Mouse (Mus musculus): ENCODE results near the gene Shank3.

Shank3 gene

DNA sequence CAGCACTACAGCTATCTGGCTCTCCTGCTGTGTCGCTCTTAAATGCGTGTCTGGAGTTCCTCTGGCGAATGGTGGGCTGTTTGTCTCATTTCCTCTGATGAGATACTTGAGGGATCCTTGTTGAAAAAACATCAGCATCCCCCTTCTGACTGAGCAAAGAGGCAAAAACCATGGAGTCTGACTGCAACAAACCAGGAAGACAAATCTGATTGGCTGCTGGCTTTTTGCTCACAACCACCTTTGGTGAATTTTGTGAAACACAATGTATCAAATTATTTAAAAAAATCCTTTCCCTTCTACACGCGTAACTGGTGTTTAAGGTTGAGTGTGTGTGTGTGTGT is 23.0 kb upstream of the Shank3 start:
- no peak for DNase-seq (ENCODE audit: extremely low spot score, low read depth, low spot score)

GRCm38 (mm10) chr15:89477091-89477491 is 22.3 kb upstream of the Shank3 start, which contains the start of gene Arsa:
TSS of gene Arsa (minus strand) at chr15:89477425.
- DNase-seq (ENCODE audit: extremely low spot score, low read depth, low spot score): no peak

GRCm38 (mm10) chr15:89477806-89478205 is 21.6 kb upstream of the Shank3 start:
- no peak for DNase-seq (ENCODE audit: extremely low spot score, low read depth, low spot score)

GRCm38 (mm10) chr15:89478622-89479021 is 20.8 kb upstream of the Shank3 start:
- DNase-seq (ENCODE audit: extremely low spot score, low read depth, low spot score): no peak

GRCm38 (mm10) chr15:89480584-89480983 is 18.8 kb upstream of the Shank3 start:
- no peak for DNase-seq (ENCODE audit: extremely low spot score, low read depth, low spot score)

GRCm38 (mm10) chr15:89488182-89488581 is 11.2 kb upstream of the Shank3 start:
- no peak for DNase-seq (ENCODE audit: extremely low spot score, low read depth, low spot score)

DNA sequence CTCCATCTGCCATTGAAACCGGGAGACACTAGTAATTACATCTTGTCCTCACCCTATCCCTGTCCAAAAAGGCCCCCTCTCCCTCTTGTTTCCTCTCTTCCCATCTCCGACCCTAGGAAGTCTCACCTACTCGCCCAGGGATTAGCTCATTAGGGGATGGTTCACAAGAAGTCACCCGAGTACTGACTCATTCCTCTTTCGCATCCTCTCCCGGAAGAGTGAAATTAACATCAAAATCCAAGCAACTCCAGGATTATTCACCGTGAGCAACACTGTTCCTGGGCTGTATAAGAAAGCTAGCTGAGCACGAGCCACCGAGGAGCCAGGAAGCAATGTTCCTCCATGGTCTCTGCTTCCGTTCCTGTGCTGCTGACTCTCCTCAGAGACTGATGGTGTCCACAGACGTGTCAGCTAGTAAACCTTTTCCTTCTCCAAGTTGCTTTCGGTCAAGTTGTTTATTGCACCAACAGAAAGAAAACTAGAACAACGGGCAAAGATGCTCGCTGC is 10.8 kb upstream of the Shank3 start:
- DNase-seq (ENCODE audit: extremely low spot score, low read depth, low spot score): no peak

GRCm38 (mm10) chr15:89494970-89495369 is 4.5 kb upstream of the Shank3 start:
- no peak for DNase-seq (ENCODE audit: extremely low spot score, low read depth, low spot score)

DNA sequence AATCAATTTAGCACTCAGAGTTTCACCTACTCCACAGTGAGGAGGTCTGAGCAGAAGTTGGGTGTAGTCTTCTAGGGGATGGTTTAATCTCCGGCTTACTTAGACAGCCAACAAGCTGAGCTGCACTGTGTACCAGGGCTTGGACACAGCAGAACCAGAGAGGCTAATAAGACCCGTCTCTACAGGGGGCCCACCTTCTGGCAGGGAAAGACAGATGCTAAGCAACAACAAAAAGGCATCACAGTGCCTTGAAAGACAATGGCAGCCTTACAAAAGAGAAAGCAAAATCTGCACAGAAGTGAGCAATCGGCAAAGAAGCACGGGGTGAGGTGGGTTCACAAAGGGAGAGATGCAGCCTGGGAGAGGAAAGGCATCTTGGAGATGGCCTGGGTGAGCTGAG is 3.3 kb upstream of the Shank3 start:
- no peak for DNase-seq (ENCODE audit: extremely low spot score, low read depth, low spot score)

GRCm38 (mm10) chr15:89496841-89497240 is 2.6 kb upstream of the Shank3 start:
- no peak for DNase-seq (ENCODE audit: extremely low spot score, low read depth, low spot score)

DNA sequence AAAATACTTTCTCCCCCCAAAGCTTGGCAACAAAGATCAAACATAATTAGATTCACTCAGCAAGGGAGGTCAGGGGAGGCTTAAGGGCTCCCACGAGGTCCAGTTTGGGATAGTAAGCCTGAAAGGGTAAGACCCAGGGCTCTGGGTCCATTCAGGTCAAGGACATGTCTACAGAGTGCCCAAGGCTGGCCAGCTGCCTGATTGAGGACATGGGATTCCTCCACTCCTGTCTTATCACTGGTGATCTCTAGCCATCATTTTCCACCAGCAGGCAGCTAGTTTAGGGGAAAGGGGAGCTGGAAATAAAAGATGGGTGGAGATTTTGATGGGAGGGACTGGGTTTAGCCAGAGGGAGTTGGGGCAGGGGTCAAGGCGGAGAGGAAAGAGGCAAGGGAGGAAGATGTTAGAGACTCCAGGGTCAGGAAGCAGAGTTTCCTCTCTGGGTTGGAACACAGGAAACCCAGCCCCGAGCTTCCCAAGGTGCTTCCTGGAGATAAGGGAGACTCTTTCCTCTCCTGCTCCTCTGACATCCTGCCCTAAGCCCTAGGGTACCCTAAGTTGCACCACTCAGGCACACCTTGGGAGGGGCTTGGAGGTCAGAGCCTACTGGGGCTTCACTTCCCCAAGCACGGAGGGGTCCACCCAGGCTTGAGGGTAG is 1.9 kb upstream of the Shank3 start:
- DNase-seq (ENCODE audit: extremely low spot score, low read depth, low spot score): no peak

DNA sequence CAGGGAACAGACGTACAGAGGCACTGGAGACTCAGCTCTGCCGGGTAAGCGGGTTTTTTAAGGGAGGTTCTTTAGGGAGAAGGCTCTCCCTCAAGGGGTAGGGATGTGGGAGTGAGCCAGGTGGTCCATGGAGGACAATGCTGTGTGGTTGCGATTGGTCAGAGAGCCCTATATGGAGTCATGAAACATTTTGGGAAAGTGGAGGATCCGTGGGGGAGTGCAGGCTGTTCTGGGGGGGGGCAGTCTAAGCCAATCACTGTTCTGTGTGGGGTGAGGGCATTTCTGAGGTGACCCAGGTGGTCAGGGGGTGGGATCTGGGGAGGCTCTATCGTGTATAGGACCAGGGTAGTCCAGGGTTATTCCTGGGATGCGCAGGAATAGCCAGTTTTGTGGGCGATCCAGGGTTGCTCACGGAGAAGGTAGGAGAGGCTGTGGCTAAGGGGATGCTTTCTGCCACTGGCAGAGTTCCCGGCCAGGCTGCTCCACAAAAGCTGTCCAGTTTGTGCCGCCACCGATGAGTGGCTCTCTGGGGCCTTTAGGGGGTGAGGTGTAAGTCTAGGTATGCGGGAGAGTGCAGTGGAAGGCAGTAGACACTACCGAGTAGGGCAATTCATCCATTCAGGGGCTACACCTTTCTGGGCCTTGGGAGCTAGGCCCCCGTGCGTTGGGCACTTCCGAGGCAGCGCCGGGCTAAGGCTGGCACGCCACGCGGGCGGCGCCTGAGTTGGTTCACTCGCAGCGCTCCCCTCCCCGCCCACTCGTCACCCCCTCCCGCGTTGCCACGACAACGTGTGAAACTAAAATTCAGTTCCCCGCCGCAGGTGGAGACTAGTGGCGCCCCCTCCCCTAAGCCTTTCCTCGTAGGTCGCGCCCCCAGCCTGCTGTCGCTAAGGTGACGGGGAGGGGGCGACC is 1.1 kb upstream of the Shank3 start:
- no peak for DNase-seq (ENCODE audit: extremely low spot score, low read depth, low spot score)

DNA sequence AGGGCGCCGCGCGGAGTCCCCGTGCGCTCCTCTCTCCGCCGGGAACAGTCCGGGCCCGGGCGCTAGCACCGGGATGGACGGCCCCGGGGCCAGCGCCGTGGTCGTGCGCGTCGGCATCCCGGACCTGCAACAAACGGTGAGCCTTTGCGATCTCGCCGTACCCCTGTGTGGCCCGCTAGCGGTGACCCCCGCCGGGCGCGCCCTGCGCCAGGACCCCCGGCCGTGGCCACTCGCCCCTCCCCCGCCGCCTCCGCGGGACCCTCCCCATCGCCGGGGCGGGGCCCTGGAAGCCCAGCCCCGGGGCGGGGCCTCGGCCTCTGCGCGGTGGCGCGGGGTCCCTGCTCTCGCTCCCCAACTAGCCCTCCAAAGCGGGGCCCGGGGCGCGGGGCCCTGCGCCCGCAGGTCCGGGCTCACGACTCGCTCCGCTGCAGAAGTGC is 379 bp downstream of the Shank3 start:
- DNase-seq (ENCODE audit: extremely low spot score, low read depth, low spot score): no peak

- no peak for DNase-seq (ENCODE audit: extremely low spot score, low read depth, low spot score)
Measured at GRCm38 (mm10) chr15:89500221-89500791, 883 bp downstream of the Shank3 start.

- no peak for DNase-seq (ENCODE audit: extremely low spot score, low read depth, low spot score)
Measured at GRCm38 (mm10) chr15:89501321-89501720, 1.9 kb downstream of the Shank3 start.

GRCm38 (mm10) chr15:89504838-89505237 is 5.4 kb downstream of the Shank3 start:
- DNase-seq (ENCODE audit: extremely low spot score, low read depth, low spot score): no peak

DNA sequence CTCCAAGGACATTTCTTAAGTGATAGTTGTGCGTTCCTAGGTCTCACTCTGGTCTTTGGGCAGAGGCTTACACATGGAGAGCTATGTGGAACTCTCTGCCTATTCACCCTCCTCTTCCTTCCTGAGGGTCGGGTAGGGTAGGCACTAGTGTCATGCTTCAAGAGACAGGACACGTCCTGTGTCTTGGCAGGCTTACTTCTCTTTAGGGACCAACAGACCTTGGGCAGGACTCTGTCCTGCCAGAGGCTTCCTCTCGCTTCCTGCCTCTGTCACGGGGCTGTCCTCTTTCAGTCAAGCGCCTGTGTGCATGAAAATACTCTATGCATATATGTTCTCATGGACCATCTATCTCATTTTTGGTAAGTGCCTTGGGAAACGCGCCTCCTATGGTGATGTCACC is 8.3 kb downstream of the Shank3 start:
- no peak for DNase-seq (ENCODE audit: extremely low spot score, low read depth, low spot score)

DNA sequence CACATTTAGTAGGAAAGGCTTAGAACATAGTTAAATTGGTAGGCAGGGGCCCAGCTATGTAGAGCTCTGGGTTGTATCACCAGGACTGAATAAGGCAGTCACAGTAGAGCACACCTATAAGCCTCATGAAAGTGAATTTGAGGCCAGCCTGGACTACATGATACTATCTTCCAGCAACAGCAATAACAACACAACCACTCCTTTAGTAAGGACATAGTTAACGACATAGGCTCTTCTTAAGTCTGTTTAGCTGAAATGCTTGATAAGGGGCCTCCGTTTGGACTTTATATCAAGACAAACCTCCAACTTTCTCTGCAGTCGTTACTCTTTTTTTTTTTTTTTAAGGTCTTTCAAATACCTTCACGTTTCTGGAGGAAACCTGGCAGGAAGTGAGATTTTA is 13.3 kb downstream of the Shank3 start:
- no peak for DNase-seq (ENCODE audit: extremely low spot score, low read depth, low spot score)

- no peak for DNase-seq (ENCODE audit: extremely low spot score, low read depth, low spot score)
Measured at GRCm38 (mm10) chr15:89521951-89522350, 22.5 kb downstream of the Shank3 start.

DNA sequence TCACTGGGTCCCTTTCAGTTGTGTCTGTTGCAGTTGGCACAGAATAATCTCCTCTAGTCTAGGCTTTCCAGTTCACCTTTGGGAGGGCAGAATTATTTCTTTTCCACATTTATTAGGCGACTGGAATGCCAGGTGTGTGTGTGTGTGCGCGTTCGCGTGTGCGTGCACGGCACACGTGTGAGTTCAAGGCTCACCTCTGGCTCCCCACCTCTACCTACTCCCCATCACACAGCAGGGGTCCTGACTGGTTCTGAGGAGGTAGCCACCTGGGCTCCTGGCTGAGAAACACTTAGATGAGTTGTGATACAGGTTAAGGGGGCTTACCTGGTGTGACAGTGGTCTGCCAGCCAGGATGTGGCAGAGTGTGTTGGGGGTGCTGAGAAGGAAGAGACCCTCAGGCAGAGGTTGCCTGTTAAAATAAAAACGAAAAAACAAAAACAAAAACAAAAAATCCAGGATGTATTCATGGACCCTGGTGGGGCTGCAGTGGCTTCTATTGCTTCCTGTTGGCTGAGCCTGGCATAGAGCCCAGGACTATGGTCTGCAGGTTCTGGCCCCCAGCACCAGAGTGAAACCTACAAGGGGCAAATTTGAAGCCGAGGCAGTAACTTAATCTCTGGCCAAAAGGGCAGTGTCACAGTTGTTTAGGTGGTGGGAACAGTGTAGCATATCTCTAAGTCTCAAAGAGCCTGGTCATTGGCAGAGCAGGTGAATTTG is 23.3 kb downstream of the Shank3 start:
- no peak for DNase-seq (ENCODE audit: extremely low spot score, low read depth, low spot score)

- DNase-seq (ENCODE audit: extremely low spot score, low read depth, low spot score): no peak
Measured at GRCm38 (mm10) chr15:89523283-89523832, 23.9 kb downstream of the Shank3 start.

All from hindlimb bud, embryonic 11.5 days (tissue).